Mouse (Mus musculus) thymus, adult 2 months (tissue): Measurements from ENCODE around the gene Slc16a10. TPM values are rescaled to one million over a fixed set of nuclear protein-coding genes. Genes with fewer than 3 reads are reported as not detected.

ENCODE experiments used
- DNase-seq: peaks from one replicate; pipeline ENCODE4 v3.0.0; 2021
- H3K27ac ChIP-seq: fragments of 200-500 bp; 2 replicates; pipeline ENCODE4 v1.5.1; 2012; ENCODE audit warnings: low read length, control low read depth; ENCODE audit not compliant: control insufficient read depth, insufficient read depth
- H3K27me3 ChIP-seq: fragments of 200-500 bp; 2 replicates; pipeline ENCODE4 v1.6.1; 2012; ENCODE audit warnings: mild to moderate bottlenecking, low read length, moderate library complexity, mixed read lengths; ENCODE audit not compliant: control insufficient read depth, insufficient read depth
- H3K36me3 ChIP-seq: fragments of 200-500 bp; 2 replicates; pipeline ENCODE4 v1.6.1; 2012; ENCODE audit warnings: mild to moderate bottlenecking, low read length, moderate library complexity; ENCODE audit not compliant: control insufficient read depth, insufficient read depth
- H3K4me1 ChIP-seq: fragments of 200-500 bp; replicated peaks from 2 replicates; pipeline ENCODE4 v1.6.1; 2012; ENCODE audit warnings: low read length; ENCODE audit not compliant: control insufficient read depth, insufficient read depth
- H3K4me3 ChIP-seq: fragments of 200-500 bp; 2 replicates; pipeline ENCODE4 v1.5.1; 2012; ENCODE audit warnings: mild to moderate bottlenecking, low read length, control low read depth, moderate library complexity; ENCODE audit not compliant: control insufficient read depth, insufficient read depth
- CTCF ChIP-seq: fragments of 200-500 bp; IDR thresholded peaks from 2 replicates; pipeline ENCODE4 v1.5.1; 2012; ENCODE audit warnings: mild to moderate bottlenecking, control low read depth, low read length, moderate library complexity, borderline replicate concordance; ENCODE audit not compliant: control insufficient read depth, poor library complexity, insufficient read depth; ENCODE audit errors: extremely low read depth
- POLR2A ChIP-seq: fragments of 200-500 bp; IDR thresholded peaks from 2 replicates; pipeline ENCODE4 v1.6.1; 2012; ENCODE audit warnings: mild to moderate bottlenecking, low read length, control low read depth, moderate library complexity; ENCODE audit not compliant: control insufficient read depth, poor library complexity, insufficient read depth; ENCODE audit errors: extremely low read depth
- WGBS: fragments of 180-500 bp; shearing (Covaris S2); methylation state at CpG from one replicate; pipeline ENCODE4 v1.1.7; 2018; 5-methylcytosine and 5-hydroxymethylcytosine counted together
- polyA plus RNA-seq: library from polyadenylated mRNA; depleted of rRNA; stranded (reverse); fragments of >200 nt; gene quantifications from 2 replicates; pipeline ENCODE4 v1.2.3, GENCODE M21; 2012

Gene Slc16a10
- polyA plus RNA-seq, 1 experiment: 45.4 TPM

DNA sequence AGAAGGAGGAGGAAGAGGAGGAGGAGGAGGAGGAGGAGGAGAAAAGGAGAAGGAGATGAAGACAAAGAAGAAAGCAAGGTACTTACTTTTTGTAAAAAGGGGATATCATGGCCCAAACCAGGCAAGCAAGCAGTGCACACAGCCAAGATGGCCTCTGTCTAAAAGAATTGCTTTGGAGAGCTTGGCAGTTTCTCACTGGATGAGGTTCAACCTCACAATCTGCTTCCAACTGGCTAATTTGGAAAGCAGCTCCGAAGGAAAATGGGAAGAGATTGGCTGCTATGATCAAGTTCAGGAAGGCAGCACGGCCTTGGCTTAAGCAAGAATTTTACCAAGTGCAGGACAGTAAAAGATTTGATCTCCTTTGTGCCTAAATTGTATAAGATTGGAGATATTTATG, 112.4 kb downstream of the Slc16a10 start:
- WGBS: 97% methylated on average over 2 of the region's 2 CpGs
- Histone ChIP-seq H3K36me3 (no peaks in the 10 kb centered on the region), H3K4me1 (peaks cover 8% of the 10 kb centered on the region), H3K27me3 (no peaks in the 10 kb centered on the region), H3K27ac (no peak overlapping the region), H3K4me3 (no peak overlapping the region)
- TF ChIP-seq CTCF: no peak
- no peak for TF ChIP-seq POLR2A
- no peak for DNase-seq

DNA sequence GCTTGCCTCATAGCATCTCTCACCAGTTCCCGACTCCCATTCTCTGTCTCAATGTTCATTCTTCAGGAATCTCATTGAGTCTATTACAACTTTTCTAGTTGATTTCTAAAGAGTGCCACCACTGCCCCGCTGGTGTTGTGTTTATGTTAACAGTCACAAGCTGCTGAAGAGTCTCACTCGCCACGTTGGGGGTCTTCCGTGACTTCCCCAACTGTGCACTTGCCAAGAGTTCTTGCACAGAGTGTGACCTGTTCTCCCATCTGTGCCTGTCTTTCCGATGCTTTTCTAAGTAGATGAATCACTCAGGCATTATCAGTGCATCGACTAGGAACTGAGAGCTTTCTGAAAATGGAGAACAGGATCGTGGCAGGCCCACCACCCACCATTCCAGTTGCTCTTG, 114.0 kb downstream of the Slc16a10 start:
- 92% methylated on average over 8 of the region's 8 CpGs for WGBS
- DNase-seq: no peak
- Histone ChIP-seq H3K4me3 (no peak overlapping the region), H3K4me1 (peaks cover 9% of the 10 kb centered on the region), H3K27ac (no peak overlapping the region), H3K27me3 (no peaks in the 10 kb centered on the region), H3K36me3 (no peaks in the 10 kb centered on the region)
- TF ChIP-seq CTCF (no peak), POLR2A (no peak)

DNA sequence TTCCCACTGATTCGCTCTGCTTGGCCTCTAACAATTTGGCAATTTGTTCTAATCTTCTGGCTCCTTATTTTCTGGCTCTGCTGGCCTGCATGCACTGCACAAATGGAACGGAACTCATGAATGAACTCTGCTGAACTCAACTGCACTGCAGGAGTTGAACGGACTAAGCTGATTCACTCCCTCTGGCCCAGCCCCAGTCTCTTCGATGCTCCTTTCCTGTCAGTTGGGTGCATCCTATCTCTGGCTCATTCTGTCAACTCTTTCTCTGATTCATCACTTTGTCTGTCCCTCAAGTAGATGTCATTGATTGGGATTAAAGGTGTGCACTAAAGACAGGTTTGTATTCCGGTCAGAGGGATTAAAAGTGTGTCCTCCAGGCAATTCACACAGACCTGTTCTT, 115.5 kb downstream of the Slc16a10 start:
- Histone ChIP-seq H3K36me3 (no peaks in the 10 kb centered on the region), H3K27me3 (no peaks in the 10 kb centered on the region), H3K4me3 (no peak overlapping the region), H3K27ac (no peak overlapping the region), H3K4me1 (peaks cover 9% of the 10 kb centered on the region)
- 98% methylated on average over 5 of the region's 5 CpGs for WGBS
- no peak for DNase-seq
- TF ChIP-seq CTCF: no peak

DNA sequence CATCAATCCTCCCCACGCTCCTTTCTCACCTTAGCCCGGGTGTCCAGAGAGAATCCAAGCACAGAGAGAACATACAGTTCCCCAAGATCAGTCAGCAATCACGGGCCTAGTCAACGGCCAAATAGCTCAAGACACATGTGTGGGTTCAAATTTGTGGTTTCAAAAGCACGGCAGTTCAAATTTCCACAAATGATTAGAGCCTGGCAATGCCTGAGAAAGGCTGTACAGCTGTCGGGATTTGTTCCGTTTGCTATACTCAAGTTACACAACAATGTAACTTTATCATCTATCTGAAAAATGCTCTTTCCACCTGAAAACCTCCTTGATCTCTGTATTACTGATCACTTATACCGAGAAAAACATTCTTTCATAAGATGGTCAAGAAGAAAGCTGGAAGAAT, 116.5 kb downstream of the Slc16a10 start:
- TF ChIP-seq POLR2A: no peak
- TF ChIP-seq CTCF: no peak
- H3K4me3 ChIP-seq: no peak overlapping the region
- no peak for DNase-seq
- H3K4me1 ChIP-seq: peaks cover 9% of the 10 kb centered on the region
- no peaks in the 10 kb centered on the region for H3K36me3 ChIP-seq
- no peak overlapping the region for H3K27ac ChIP-seq
- no peaks in the 10 kb centered on the region for H3K27me3 ChIP-seq
- WGBS: 64% methylated on average over 8 of the region's 8 CpGs

DNA sequence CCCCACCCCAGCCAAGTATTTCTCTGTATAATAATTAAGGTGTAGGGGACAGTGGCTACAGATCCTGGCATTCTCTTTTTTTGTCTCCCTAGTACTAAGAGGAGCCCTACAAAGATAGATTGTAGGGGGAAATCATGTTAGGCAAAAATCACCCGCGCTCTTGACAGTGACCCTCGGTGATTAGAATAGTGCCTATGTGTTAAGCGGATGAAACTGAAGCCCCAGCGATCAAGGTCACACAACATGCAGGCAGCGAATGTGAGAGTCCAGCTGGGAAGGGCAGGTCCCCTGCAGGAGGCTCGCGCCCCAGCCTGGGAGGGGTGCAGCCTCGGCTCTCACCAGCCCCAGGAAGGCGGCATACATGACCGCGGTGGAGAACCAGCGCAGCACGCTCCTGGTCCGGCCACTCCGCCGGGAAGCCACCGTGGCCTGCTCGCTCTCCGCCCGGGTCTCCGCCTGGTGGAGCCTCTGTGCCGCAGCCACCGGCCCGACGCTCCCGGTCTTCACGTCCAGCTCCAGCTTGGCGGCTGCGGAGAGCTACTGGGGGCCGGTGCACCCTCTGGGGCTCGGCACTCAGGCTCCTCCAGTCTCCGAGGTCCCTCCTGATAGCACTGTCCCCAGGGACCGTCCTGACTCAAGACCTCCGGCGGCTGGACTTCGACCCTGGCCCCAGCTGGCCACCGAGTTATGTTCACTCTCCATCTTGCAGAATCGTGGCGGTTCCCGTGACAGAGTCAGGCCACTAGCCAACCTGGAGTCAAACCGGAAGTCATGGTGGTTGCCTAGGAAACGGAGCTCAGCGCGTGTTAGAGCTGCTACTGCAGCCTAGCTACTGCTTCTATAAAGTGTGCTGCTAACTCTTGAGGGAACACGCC, 117.3 kb downstream of the Slc16a10 start, which contains the start of gene Mfsd4b1:
TSS of gene Mfsd4b1 (minus strand) at position 715 of the 875 bp plus-strand sequence.
- peak; percentile 81 for DNase-seq
- H3K4me1 ChIP-seq: peaks cover 9% of the 10 kb centered on the region
- no peak within 1 kb of the TSS for H3K27ac ChIP-seq
- WGBS: 4% methylated on average over 46 of the region's 46 CpGs
- H3K27me3 ChIP-seq: no peaks in the 10 kb centered on the region
- H3K4me3 ChIP-seq: peak within 1 kb of the TSS; percentile 54
- H3K36me3 ChIP-seq: no peaks in the 10 kb centered on the region
- no peak for TF ChIP-seq POLR2A
- peak; percentile 49; the same call in 1 of the 2 replicates for TF ChIP-seq CTCF

DNA sequence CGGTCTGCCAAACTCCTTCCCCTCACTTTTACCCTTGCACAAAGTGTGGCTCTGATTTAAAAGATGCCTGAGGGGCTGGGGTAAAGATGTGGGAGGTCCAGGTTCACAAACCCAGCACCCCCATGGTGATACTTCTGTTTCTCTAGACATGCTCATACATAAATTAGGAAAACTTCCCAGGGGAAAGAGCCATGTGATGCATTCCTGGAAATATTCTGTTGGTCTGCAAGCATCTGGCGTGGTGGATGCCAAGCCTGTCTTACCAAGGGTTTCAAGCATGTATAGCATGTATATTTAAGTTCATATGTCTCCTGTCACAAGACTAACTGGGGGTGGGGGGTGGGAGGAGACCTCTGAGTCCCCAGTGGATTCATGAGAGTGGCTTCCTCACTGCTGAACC, 121.7 kb downstream of the Slc16a10 start:
- no peak for DNase-seq
- WGBS: 50% methylated on average over 2 of the region's 2 CpGs
- Histone ChIP-seq H3K27me3 (no peaks in the 10 kb centered on the region), H3K4me3 (no peak overlapping the region), H3K4me1 (peaks cover 8% of the 10 kb centered on the region), H3K27ac (no peak overlapping the region), H3K36me3 (no peaks in the 10 kb centered on the region)
- TF ChIP-seq CTCF (no peak), POLR2A (no peak)
